Mouse (Mus musculus) thymus, adult 2 months (tissue): ENCODE measurements around the gene Jun. TPM values are rescaled to one million over a fixed set of nuclear protein-coding genes. Genes with fewer than 3 reads are reported as not detected.

Experiments
- DNase-seq: peaks from one replicate; pipeline ENCODE4 v3.0.0; 2021
- H3K27ac ChIP-seq: fragments of 200-500 bp; 2 replicates; pipeline ENCODE4 v1.5.1; 2012; ENCODE audit warnings: low read length, control low read depth; ENCODE audit not compliant: control insufficient read depth, insufficient read depth
- H3K27me3 ChIP-seq: fragments of 200-500 bp; 2 replicates; pipeline ENCODE4 v1.6.1; 2012; ENCODE audit warnings: mild to moderate bottlenecking, low read length, moderate library complexity, mixed read lengths; ENCODE audit not compliant: control insufficient read depth, insufficient read depth
- H3K36me3 ChIP-seq: fragments of 200-500 bp; 2 replicates; pipeline ENCODE4 v1.6.1; 2012; ENCODE audit warnings: mild to moderate bottlenecking, low read length, moderate library complexity; ENCODE audit not compliant: control insufficient read depth, insufficient read depth
- H3K4me1 ChIP-seq: fragments of 200-500 bp; replicated peaks from 2 replicates; pipeline ENCODE4 v1.6.1; 2012; ENCODE audit warnings: low read length; ENCODE audit not compliant: control insufficient read depth, insufficient read depth
- H3K4me3 ChIP-seq: fragments of 200-500 bp; 2 replicates; pipeline ENCODE4 v1.5.1; 2012; ENCODE audit warnings: mild to moderate bottlenecking, low read length, control low read depth, moderate library complexity; ENCODE audit not compliant: control insufficient read depth, insufficient read depth
- CTCF ChIP-seq: fragments of 200-500 bp; IDR thresholded peaks from 2 replicates; pipeline ENCODE4 v1.5.1; 2012; ENCODE audit warnings: mild to moderate bottlenecking, control low read depth, low read length, moderate library complexity, borderline replicate concordance; ENCODE audit not compliant: control insufficient read depth, poor library complexity, insufficient read depth; ENCODE audit errors: extremely low read depth
- POLR2A ChIP-seq: fragments of 200-500 bp; IDR thresholded peaks from 2 replicates; pipeline ENCODE4 v1.6.1; 2012; ENCODE audit warnings: mild to moderate bottlenecking, low read length, control low read depth, moderate library complexity; ENCODE audit not compliant: control insufficient read depth, poor library complexity, insufficient read depth; ENCODE audit errors: extremely low read depth
- WGBS: fragments of 180-500 bp; shearing (Covaris S2); methylation state at CpG from one replicate; pipeline ENCODE4 v1.1.7; 2018; 5-methylcytosine and 5-hydroxymethylcytosine counted together
- polyA plus RNA-seq: library from polyadenylated mRNA; depleted of rRNA; stranded (reverse); fragments of >200 nt; gene quantifications from 2 replicates; pipeline ENCODE4 v1.2.3, GENCODE M21; 2012

Jun gene
- polyA plus RNA-seq, 1 experiment, result 18.7 TPM

GRCm38 (mm10) chr4:95021649-95022637, 30.1 kb downstream of the Jun start:
- no peak for DNase-seq
- no peaks in the 10 kb centered on the region for H3K27me3 ChIP-seq
- no peak overlapping the region for H3K27ac ChIP-seq
- no peak overlapping the region for H3K4me3 ChIP-seq
- H3K36me3 ChIP-seq, result no peaks in the 10 kb centered on the region
- no peaks in the 10 kb centered on the region for H3K4me1 ChIP-seq
- TF ChIP-seq CTCF (no peak), POLR2A (no peak)
- WGBS, result 87% methylated on average over 12 of the region's 12 CpGs

- 92% methylated on average over 2 of the region's 2 CpGs for WGBS
- Histone ChIP-seq H3K36me3 (no peaks in the 10 kb centered on the region), H3K27ac (no peak overlapping the region), H3K4me1 (no peaks in the 10 kb centered on the region), H3K27me3 (no peaks in the 10 kb centered on the region), H3K4me3 (no peak overlapping the region)
- DNase-seq, result no peak
- TF ChIP-seq POLR2A, result no peak
- TF ChIP-seq CTCF, result no peak
Observed at GRCm38 (mm10) chr4:95020201-95020600, 31.8 kb downstream of the Jun start.

DNA sequence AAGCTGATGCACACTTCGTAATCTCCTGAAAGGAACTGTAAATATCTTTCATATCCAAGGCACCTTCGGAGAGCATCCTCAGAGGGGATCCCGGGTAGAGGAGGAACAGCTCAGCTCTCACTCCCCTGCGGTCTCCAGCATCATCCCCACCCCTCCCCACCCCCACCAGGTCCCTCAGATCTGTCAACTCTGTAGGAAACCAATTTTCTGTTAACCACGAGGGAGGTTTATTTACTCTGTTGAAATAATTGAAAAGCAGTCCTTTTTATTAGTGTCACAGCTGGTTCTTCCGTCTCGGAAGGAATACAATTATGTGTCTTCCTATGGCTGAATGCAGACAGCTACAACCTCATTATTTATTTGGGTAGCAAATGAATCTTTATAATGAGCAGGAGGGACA, 33.8 kb downstream of the Jun start:
- 78% methylated on average over 7 of the region's 7 CpGs for WGBS
- no peaks in the 10 kb centered on the region for H3K4me1 ChIP-seq
- no peak for DNase-seq
- H3K27me3 ChIP-seq, result no peaks in the 10 kb centered on the region
- TF ChIP-seq CTCF (no peak), POLR2A (no peak)
- H3K4me3 ChIP-seq, result no peak overlapping the region
- no peak overlapping the region for H3K27ac ChIP-seq
- no peaks in the 10 kb centered on the region for H3K36me3 ChIP-seq

- H3K27me3 ChIP-seq, result no peaks in the 10 kb centered on the region
- H3K36me3 ChIP-seq, result no peaks in the 10 kb centered on the region
- WGBS, result 91% methylated on average over 1 of the region's 1 CpGs
- H3K4me3 ChIP-seq, result no peak overlapping the region
- no peak for TF ChIP-seq CTCF
- no peak for TF ChIP-seq POLR2A
- H3K27ac ChIP-seq, result no peak overlapping the region
- no peak for DNase-seq
- H3K4me1 ChIP-seq, result no peaks in the 10 kb centered on the region
Observed at GRCm38 (mm10) chr4:95012706-95013105, 39.3 kb downstream of the Jun start.

DNA sequence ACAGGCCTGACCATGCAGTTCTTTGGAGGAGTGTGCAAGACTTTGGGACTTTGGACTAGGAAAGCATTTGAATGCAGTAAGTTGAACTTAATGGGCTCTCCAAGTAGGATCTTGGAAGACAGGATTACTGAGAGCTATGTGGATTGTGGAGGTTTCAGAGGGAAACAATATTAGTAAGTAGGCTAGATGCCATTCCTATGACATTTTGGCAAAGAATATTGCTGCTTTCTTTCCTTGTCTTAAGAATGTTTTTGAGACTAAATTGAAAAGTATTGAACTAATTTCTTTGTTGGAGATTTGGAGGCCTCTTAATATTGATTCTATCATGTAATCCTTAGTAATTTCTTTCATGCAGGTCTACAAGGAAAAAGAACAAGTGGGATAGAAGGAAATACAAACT, 39.8 kb downstream of the Jun start:
- Histone ChIP-seq H3K4me1 (no peaks in the 10 kb centered on the region), H3K27me3 (no peaks in the 10 kb centered on the region), H3K4me3 (no peak overlapping the region), H3K36me3 (no peaks in the 10 kb centered on the region), H3K27ac (no peak overlapping the region)
- DNase-seq, result no peak
- TF ChIP-seq POLR2A (no peak), CTCF (no peak)

DNA sequence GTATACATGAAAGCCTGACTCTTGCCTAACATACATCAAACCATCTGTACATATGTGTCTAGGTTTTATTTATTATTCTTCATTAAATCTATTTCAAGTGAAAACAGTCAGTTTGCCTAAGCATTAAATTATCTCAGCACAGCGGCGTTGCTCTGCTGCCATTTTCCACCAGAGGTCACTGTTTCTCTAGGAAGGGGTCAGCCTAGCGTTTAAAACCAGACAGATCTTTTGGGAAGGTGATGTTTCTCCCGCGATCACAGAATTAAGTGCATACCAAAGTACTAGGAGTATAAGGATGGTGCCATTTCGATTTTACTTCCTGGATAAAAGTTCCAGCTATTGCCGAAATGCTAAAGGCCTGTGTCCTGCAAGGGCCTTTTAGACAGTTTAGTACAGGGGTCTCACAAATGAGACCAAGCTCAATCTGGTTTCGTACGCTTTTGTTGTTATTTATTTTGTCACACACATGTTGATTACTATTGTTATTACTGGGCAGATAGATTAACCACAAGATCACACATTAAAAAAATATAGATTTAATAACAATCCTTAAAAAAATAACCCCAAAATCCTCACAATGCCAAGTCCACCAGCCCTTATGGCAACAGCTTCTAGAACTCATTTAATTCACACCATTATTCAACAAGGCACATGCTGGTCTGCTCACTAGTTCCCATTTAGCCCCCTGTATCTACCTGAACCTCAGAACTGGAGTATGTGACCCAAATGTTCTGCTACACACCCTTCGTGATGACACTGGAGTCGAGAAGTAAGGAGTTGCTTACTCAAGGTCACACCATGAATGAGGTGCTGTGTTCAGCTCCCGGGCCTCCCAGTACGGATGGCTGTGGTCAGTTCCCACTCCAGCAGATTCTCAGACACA, 43.6 kb downstream of the Jun start:
- DNase-seq, result peak; percentile 69
- H3K4me3 ChIP-seq, result no peak overlapping the region
- H3K4me1 ChIP-seq, result no peaks in the 10 kb centered on the region
- H3K36me3 ChIP-seq, result no peaks in the 10 kb centered on the region
- no peaks in the 10 kb centered on the region for H3K27me3 ChIP-seq
- no peak overlapping the region for H3K27ac ChIP-seq
- TF ChIP-seq CTCF, result no peak
- TF ChIP-seq POLR2A, result no peak
- WGBS, result 49% methylated on average over 13 of the region's 13 CpGs
